Mouse (Mus musculus) lung, postnatal 0 days (tissue): ENCODE measurements around the gene Ppp3ca. TPM values are rescaled to one million over a fixed set of nuclear protein-coding genes. Genes with fewer than 3 reads are reported as not detected.

ENCODE experiments used
- ATAC-seq: fragments of 200-750 bp; cut with Nextera tagmentation; 2 replicates; pipeline ENCODE4 v1.8.0; 2017; ENCODE audit warnings: moderate library complexity
- DNase-seq: peaks from one replicate; pipeline ENCODE4 v3.0.0-alpha.2; 2016; ENCODE audit warnings: low spot score
- H3K27ac ChIP-seq: fragments of 300-500 bp; sonication (generic); 2 replicates; pipeline ENCODE4 v1.5.1; 2014; ENCODE audit warnings: antibody characterized with exemption, mild to moderate bottlenecking, low read length, mixed read lengths
- H3K27me3 ChIP-seq: fragments of 300-500 bp; sonication (generic); replicated peaks from 2 replicates; pipeline ENCODE4 v1.6.1; 2014; ENCODE audit warnings: low read length, mixed read lengths; ENCODE audit not compliant: insufficient read depth
- H3K36me3 ChIP-seq: fragments of 300-500 bp; sonication (generic); 2 replicates; pipeline ENCODE4 v1.6.1; 2014; ENCODE audit warnings: low read length, mixed read lengths; ENCODE audit not compliant: insufficient read depth
- H3K4me1 ChIP-seq: fragments of 300-500 bp; sonication (generic); 2 replicates; pipeline ENCODE4 v1.6.1; 2014; ENCODE audit warnings: antibody characterized with exemption, low read depth, low read length, mixed read lengths; ENCODE audit not compliant: insufficient read depth
- H3K4me2 ChIP-seq: fragments of 300-500 bp; sonication (generic); replicated peaks from 2 replicates; pipeline ENCODE4 v1.6.1; 2014; ENCODE audit warnings: low read depth, mild to moderate bottlenecking, low read length, moderate library complexity, mixed read lengths
- H3K4me3 ChIP-seq: fragments of 300-500 bp; sonication (generic); 2 replicates; pipeline ENCODE4 v1.5.1; 2014; ENCODE audit warnings: low read depth, low read length
- H3K9ac ChIP-seq: fragments of 300-500 bp; sonication (generic); replicated peaks from 2 replicates; pipeline ENCODE4 v1.6.1; 2014; ENCODE audit warnings: low read depth, mild to moderate bottlenecking
- H3K9me3 ChIP-seq: fragments of 300-500 bp; sonication (generic); 2 replicates; pipeline ENCODE4 v1.6.1; 2016; ENCODE audit warnings: low read length, mixed read lengths
- CTCF ChIP-seq: IDR thresholded peaks from 2 replicates; pipeline ENCODE4 v1.5.1; 2016; ENCODE audit warnings: antibody characterized with exemption, mild to moderate bottlenecking
- EP300 ChIP-seq: IDR thresholded peaks from 2 replicates; pipeline ENCODE4 v1.6.1; 2016; ENCODE audit warnings: antibody characterized with exemption, mild to moderate bottlenecking, control low read depth
- WGBS: fragments of 180-500 bp; shearing (Covaris S2); extraction: QIAGEN DNeasy Blood & Tissue Kit; methylation state at CpG from one replicate; pipeline ENCODE4 v1.1.7; 2014; 5-methylcytosine and 5-hydroxymethylcytosine counted together
- polyA plus RNA-seq: library from polyadenylated mRNA; unstranded; fragments of >200 nt; fragmentation: Nextera tagmentation; extraction: Ambion mirVana; gene quantifications from 2 replicates; pipeline ENCODE4 v1.2.1, GENCODE M21; 2015

The Ppp3ca gene
- polyA plus RNA-seq, 1 experiment from 2014 or later: 105 TPM

DNA sequence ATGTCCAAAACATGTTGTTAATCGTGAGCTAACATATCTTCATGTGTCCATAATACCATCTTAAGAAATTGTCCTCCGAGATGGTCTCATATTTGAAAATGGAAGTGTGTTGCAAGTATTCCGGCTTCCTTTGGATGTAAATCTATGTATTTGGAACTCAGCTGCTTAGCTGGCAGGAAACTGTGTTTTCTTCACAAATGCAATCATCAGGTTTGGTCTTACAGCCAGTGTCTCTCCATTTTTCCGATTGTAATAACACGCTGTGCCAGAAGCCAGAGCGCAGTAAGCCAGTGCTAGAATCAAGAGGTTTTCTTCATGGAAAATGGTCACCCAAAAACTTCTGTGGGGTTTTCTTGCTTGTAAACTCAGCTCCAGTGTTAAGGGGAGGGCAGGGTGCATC, 104.3 kb downstream of the Ppp3ca start:
- H3K27me3 ChIP-seq: no peaks in the 10 kb centered on the region
- WGBS: 67% methylated on average over 6 of the region's 6 CpGs
- DNase-seq: peak; percentile 48
- peaks cover 4% of the 10 kb centered on the region; the same call in 1 of the 2 replicates for H3K4me1 ChIP-seq
- H3K27ac ChIP-seq: no peak overlapping the region
- ATAC-seq: no peak
- TF ChIP-seq CTCF (no peak), EP300 (no peak)
- no peaks in the 10 kb centered on the region for H3K36me3 ChIP-seq
- no peak overlapping the region for H3K9ac ChIP-seq
- H3K4me2 ChIP-seq: no peak overlapping the region
- H3K9me3 ChIP-seq: no peaks in the 10 kb centered on the region
- no peak overlapping the region for H3K4me3 ChIP-seq

DNA sequence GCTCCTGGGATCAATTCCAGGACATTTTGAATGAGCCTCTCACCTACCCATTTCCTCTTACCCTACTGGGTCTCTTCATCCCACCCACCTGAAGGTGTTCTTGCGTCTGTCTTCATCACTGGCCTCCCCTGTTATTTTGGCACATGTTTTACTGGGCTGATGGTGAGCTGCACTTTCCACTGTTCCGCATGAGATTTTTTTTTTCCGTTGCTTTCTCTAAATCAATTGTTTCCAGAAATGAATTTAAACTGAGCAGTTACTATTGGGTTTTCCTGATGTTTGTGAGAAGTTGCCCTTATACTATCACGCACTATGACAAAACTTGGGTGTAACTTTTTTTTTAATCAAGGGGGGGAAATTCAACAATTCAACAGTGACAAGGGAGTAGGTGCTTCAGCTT, 106.6 kb downstream of the Ppp3ca start:
- H3K4me3 ChIP-seq: no peak overlapping the region
- DNase-seq: no peak
- TF ChIP-seq EP300: no peak
- no peak for TF ChIP-seq CTCF
- no peak overlapping the region for H3K4me2 ChIP-seq
- H3K4me1 ChIP-seq: no peaks in the 10 kb centered on the region
- no peaks in the 10 kb centered on the region for H3K27me3 ChIP-seq
- H3K27ac ChIP-seq: no peak overlapping the region
- no peak for ATAC-seq
- H3K9me3 ChIP-seq: no peaks in the 10 kb centered on the region
- no peak overlapping the region for H3K9ac ChIP-seq
- H3K36me3 ChIP-seq: no peaks in the 10 kb centered on the region
- WGBS: 74% methylated on average over 4 of the region's 4 CpGs

DNA sequence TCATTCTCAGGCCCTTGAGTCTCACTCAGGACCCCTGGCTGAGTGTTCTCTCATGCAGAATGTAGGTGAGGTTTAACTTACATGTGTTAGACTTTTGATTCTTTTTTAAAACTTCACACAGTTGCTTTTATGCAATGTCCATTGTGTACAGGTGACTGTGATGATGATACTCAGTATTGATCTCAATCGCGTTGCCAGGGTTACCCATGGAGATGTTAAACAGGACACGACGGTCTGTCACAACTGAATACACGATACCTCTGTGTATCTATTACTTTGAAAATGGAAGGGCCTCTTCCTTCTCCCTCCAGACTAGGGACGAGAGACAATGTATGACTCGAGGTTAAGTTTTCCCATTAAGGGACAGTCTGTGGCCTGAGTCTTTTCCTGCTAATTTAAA, 107.5 kb downstream of the Ppp3ca start:
- 79% methylated on average over 7 of the region's 7 CpGs for WGBS
- Histone ChIP-seq H3K9me3 (no peaks in the 10 kb centered on the region), H3K27ac (no peak overlapping the region), H3K36me3 (no peaks in the 10 kb centered on the region), H3K9ac (no peak overlapping the region), H3K27me3 (no peaks in the 10 kb centered on the region), H3K4me3 (no peak overlapping the region), H3K4me1 (no peaks in the 10 kb centered on the region), H3K4me2 (no peak overlapping the region)
- ATAC-seq (no peak), DNase-seq (no peak)
- TF ChIP-seq EP300: no peak
- TF ChIP-seq CTCF: no peak

DNA sequence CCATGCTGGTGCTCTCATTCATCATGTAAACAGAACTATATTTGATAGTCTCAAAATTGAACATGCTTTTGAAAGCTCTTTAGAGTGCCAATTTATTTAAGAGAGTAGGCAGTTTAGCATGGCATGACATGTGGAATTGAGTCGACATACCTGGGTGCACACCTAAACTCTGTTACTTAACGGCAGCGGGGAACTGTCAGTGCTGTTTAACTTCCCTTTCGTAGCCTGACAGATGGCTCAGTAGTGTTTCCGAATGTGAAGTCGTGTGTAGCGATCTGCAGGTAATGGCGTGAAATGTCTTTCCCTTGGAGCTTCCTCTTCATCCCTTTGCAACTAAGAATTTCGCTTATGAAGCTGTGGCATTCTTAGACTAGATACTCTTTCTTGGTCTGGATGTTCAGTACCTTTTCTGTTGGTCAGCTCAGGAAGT, 107.9 kb downstream of the Ppp3ca start:
- Histone ChIP-seq H3K4me3 (no peak overlapping the region), H3K9ac (no peak overlapping the region), H3K9me3 (no peaks in the 10 kb centered on the region), H3K4me1 (no peaks in the 10 kb centered on the region), H3K36me3 (no peaks in the 10 kb centered on the region), H3K4me2 (no peak overlapping the region), H3K27ac (no peak overlapping the region), H3K27me3 (no peaks in the 10 kb centered on the region)
- TF ChIP-seq EP300 (no peak), CTCF (no peak)
- ATAC-seq: no peak
- DNase-seq: no peak
- WGBS: 85% methylated on average over 9 of the region's 9 CpGs

DNA sequence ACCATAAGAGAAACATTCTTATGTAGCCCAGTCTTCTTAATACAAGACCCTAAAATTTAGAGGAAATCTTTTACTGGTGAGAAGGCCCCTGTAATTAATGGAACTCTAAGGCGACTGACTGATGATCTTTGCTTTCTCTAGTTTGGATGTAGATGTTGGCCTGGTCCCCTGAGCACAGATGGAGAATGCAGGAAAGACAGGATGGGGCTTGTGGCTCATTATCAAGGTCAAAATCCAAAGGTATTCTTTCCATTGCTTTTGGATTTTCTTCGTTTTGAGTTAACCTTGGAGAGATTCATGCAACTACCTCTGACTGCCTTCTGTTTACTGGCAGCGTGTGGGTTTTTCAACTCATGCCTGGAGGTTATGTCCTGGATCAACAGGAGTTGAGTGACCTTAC, 110.4 kb downstream of the Ppp3ca start:
- DNase-seq: no peak
- no peak for ATAC-seq
- Histone ChIP-seq H3K27ac (no peak overlapping the region), H3K27me3 (no peaks in the 10 kb centered on the region), H3K9ac (no peak overlapping the region), H3K9me3 (no peaks in the 10 kb centered on the region), H3K4me2 (no peak overlapping the region), H3K4me3 (no peak overlapping the region), H3K36me3 (no peaks in the 10 kb centered on the region), H3K4me1 (peaks cover 3% of the 10 kb centered on the region; the same call in 1 of the 2 replicates)
- 97% methylated on average over 3 of the region's 3 CpGs for WGBS
- TF ChIP-seq CTCF (no peak), EP300 (no peak)

DNA sequence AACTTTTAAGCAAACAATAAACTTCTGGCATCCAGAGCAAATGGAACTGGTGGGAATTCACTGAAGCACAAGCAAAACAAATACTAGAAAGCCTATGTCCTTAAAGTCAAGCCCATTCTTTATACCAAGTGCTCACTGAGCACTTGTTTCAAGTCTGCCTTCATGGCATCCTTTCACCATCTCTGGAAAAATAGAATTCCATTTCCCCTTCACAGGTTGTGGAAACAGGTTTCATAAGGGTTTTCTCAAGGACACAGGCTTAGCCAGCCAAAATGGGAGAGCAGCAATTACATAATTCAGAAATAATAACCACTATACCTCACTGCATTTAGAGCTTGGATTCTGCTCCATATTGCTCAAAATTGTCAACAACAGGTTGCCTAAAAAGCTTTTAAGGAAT, 112.1 kb downstream of the Ppp3ca start:
- no peaks in the 10 kb centered on the region for H3K36me3 ChIP-seq
- H3K4me2 ChIP-seq: no peak overlapping the region
- H3K4me3 ChIP-seq: no peak overlapping the region
- peak; percentile 71 for ATAC-seq
- H3K9me3 ChIP-seq: no peaks in the 10 kb centered on the region
- no peak overlapping the region for H3K27ac ChIP-seq
- H3K4me1 ChIP-seq: peaks cover 3% of the 10 kb centered on the region; the same call in 1 of the 2 replicates
- TF ChIP-seq EP300: 0 out of 2 replicates have a peak, but pooled peaks have one; percentile 38
- TF ChIP-seq CTCF: no peak
- no peaks in the 10 kb centered on the region for H3K27me3 ChIP-seq
- DNase-seq: peak; percentile 56
- H3K9ac ChIP-seq: no peak overlapping the region

DNA sequence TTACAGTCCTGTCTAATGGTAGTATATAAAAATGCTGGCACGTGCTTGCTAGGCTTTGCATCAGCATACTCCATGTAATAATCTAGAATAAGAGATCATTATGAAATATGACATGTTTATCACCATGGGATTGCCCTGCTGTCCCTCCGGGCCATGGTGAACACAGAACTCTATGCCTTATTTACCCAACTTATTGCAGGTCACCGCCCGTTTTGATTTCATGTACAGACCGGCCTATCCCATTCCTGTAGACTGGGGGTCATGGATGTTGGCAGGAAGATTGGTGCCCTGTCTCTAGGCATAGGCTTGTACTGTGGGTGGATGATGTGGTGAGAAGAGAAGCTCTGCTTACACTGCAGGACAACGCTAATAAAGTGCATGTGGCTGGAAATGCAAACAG, 115.8 kb downstream of the Ppp3ca start:
- 83% methylated on average over 6 of the region's 6 CpGs for WGBS
- ATAC-seq (no peak), DNase-seq (no peak)
- TF ChIP-seq EP300: no peak
- no peak for TF ChIP-seq CTCF
- H3K9me3 ChIP-seq: no peaks in the 10 kb centered on the region
- no peak overlapping the region for H3K4me2 ChIP-seq
- H3K36me3 ChIP-seq: no peaks in the 10 kb centered on the region
- no peak overlapping the region for H3K27ac ChIP-seq
- no peak overlapping the region for H3K9ac ChIP-seq
- H3K4me3 ChIP-seq: no peak overlapping the region
- peaks cover 6% of the 10 kb centered on the region; the same call in 1 of the 2 replicates for H3K4me1 ChIP-seq
- no peaks in the 10 kb centered on the region for H3K27me3 ChIP-seq
